Mouse (Mus musculus) right cerebral cortex, postnatal 36 days (tissue): ENCODE results near the gene Arid3b.

Source experiments
- DNase-seq, 2 experiments: peaks; one replicate each; pipeline ENCODE4 v3.0.0; 2022; ENCODE audit warnings: low spot score in 2 of 2, mixed read lengths in 1 of 2

Arid3b gene

DNA sequence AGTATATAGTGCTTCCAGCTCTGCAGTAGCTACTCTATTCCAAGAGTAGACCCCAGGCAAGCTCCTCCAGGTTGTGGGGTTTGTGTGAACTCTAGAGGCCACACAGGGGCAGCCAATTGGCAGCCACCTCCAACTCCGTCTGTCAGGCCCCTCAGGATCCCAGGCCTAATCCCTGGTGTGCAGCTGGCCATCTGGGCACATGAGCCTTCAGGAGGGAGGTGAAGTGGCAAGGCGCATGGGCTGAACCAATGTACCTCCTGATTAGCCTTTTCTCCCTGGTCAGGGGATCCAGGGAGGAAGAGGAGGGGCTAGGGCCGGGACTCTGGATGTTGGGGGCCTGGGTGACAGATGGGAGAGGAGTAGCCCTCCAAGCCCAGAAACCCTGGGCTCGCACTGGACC lies 60.9 kb downstream of the Arid3b start:
- no peak for DNase-seq

DNA sequence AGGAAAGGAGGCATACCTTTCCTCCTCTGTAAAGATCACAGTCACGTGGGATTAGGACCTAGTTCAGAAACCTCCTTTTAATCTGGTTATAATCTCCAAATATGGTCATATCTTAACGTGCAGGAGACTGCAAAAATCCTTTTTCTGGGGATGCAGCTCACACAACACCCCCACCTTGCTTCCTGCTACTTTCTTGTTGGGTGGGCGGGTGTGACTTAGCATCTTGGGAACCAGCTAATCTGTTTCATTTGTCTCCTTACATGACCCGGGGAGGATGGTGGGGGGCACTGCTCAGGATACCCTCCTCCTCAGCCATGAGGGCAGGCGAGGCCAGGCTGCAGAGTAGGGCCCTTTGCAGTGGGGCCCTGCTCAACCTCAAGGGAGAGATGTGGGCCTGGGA lies 61.6 kb downstream of the Arid3b start:
- DNase-seq, result peak; percentile 62 to 82

DNA sequence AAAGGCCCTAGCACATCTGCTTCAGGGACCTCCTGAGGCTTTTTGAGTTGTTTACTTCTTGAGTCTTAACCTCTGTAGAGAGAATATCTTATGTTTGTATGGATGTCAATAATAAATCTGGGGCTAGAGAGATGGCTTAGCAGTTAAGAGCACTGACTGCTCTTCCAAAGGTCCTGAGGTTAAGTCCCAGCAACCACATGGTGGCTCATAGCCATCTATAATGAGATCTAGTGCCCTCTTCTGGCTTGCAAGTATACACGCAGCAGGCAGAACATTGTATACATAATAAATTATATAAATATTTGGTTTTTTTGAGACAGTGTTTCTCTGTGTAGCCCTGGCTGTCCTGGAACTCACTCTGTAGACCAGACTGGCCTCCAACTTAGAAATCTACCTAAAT lies 62.4 kb downstream of the Arid3b start:
- no peak for DNase-seq

- no peak for DNase-seq
Observed at GRCm38 (mm10) chr9:57773754-57774153, 62.8 kb downstream of the Arid3b start.

DNA sequence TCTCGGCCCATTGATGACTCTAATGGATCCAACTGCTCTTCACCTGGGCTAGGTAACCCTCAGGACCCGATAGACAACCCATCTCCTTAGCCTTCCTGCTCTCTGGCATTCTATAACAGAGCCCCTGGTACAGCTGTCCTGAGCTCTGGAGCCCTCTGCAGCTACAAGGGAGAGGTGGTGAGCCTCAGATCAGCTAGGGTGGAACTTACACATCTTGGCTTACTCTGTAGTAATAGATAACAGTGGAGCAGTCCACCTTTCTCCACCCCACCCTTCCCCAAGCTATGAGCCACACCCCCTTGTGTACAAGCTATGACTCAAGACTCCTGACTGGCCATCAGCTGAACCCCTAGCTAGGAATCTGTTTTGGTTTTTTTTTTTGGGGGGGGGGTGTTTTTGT lies 65.8 kb downstream of the Arid3b start:
- no peak for DNase-seq

DNA sequence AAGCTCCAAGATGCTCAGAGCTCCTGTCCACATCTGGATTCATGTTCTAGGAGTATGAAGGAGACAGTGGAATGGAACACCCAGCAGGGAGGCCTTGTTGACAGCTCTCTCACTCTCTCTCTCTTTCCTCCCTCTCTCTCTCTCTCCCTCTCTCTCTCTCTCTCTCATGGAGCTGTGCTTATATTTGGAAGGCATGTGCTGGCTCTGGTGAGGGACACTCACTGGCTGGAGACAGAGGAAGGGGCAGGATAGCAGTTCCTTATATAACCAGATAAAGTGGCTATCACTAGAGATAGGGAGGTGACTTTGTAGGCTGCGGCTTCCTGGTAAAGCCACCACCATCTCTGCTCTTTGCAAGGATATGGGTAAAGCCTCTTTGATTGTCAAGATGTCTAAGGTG lies 66.4 kb downstream of the Arid3b start:
- no peak for DNase-seq

GRCm38 (mm10) chr9:57769539-57770069 lies 67.0 kb downstream of the Arid3b start:
- no peak for DNase-seq

DNA sequence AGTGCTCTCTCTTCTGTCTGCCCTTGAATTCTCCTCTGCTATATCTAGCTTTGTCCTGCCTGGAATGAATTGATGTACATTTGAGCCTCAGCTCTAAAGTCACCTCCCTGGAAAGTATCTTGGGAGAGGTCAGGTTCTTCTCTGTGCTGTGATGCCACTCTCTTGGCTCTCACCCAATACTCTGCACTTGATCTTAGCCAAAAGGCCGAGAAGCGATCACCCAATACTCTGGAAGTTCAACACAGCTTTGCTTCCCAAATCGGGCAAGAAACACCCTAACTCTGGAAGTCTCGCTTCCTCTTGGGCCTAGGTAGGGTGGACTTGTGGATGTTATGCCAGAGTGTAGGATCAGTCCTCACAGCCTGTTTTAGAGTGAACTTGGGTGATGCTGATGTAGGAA lies 69.4 kb downstream of the Arid3b start:
- DNase-seq, result no peak

- peak in 1 of 2 experiments; percentile 64 for DNase-seq
Observed at GRCm38 (mm10) chr9:57766431-57766830, 70.2 kb downstream of the Arid3b start.

GRCm38 (mm10) chr9:57765364-57766351 lies 70.9 kb downstream of the Arid3b start, which contains the start of gene Clk3:
TSS of gene Clk3 (minus strand) at chr9:57765860.
- DNase-seq, result peak; percentile 69 to 71

DNA sequence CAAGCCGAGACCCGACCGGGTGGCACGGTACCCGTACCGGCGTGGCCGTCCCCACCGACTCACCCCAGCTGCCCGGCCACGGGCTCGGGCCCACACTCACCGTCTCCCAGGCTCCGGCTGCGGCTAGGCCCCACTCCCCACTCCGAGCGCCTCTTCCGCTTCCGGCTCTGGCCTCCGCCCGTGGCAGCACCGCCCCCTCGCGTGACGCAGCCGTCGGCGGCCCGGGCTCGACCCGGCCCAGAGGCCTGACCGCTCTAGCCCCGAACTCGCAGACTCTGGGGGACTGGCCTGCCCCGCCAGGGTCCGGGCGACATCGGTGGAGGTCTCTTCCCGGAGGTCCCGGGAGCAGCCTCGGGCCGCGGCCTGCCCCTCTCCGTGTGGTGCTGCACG lies 71.6 kb downstream of the Arid3b start:
- DNase-seq, result peak; percentile 86 to 88

- DNase-seq, result peak; percentile 65 to 73
Observed at GRCm38 (mm10) chr9:57764147-57764973, 72.2 kb downstream of the Arid3b start.

DNA sequence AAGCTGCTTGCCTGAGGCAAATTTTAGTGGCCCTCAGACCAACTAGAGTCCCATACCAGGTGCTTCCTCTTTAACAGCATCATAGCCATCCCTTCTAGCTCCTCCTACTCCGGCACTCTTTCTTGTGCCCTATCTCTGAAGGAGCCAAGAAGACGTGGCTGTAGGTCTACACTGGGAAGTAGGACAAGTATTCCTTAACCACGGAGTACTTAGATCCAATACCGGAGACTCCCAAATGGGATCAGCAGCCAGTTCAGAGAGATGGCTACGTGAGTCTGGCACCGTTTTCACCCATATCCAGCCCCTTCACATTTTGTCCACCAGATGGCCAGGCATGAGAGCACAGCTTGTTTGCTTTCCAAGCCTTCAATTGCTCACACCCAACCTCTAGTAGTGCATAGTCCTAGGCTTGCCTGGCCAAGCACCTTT lies 74.0 kb downstream of the Arid3b start:
- DNase-seq, result no peak

- no peak for DNase-seq
Observed at GRCm38 (mm10) chr9:57761563-57762551, 74.7 kb downstream of the Arid3b start.

- no peak for DNase-seq
Observed at GRCm38 (mm10) chr9:57760416-57761146, 76.0 kb downstream of the Arid3b start.

- DNase-seq, result peak in 1 of 2 experiments; percentile 54
Observed at GRCm38 (mm10) chr9:57759289-57759688, 77.3 kb downstream of the Arid3b start.

DNA sequence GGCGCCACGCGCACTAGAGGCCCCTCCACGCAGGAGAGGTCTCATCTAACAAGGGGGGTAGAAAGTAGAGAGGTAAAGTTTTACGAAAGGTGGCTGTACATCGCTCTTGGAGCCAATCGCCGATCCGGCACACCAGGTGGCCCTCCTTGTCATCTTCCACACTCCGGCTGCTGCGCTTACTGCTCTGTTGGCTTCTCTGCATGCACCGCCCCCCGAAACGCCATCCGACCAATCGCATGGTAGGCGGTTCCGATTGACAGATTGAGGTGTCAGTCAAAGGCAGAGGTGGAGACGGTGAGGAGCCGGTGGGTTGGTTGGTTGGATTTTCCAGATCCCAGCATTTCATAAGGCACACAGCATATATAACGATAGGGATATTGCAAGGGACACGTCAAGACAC lies 78.1 kb downstream of the Arid3b start:
- peak in 1 of 2 experiments; percentile 52 for DNase-seq

- no peak for DNase-seq
Observed at GRCm38 (mm10) chr9:57757578-57757977, 79.0 kb downstream of the Arid3b start.

DNA sequence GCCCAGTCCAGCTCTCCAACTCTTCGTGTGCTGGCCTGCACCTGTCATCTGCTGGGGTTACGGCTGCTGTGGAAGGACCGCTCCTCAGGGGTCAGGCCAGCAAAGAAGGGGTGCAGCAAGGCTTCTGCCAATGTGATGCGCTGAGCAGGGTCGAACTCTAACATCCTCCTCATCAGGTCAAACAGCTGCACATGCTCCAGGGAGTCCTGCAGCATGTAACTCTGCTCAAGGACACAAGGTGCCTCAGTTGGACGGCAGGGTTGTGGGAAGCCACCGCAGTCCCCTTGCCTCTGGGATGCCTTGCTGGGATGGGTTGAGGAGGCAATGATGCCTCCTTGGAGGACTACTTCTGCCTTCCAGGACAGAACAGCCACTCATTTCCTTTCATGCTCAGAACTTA lies 85.7 kb downstream of the Arid3b start:
- DNase-seq, result no peak

DNA sequence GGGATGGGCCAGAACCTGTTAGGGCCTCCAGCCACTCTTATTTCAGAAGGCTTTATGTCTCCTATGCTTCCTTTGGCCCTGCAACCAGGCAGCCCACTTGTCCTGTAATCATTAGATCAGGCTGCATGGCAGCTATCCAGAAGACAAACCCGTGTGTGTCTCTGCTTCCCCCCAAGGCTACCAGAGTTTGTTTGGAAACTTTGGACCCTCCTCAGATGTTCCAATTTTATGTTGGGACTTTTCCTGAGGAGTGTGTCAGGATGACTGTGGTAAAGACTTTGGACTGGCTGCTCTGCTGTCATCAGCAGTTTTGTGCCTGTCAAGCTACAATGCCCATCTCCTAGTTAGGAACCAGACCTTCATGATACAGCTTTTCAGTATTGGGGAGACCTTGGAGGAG lies 87.8 kb downstream of the Arid3b start:
- DNase-seq, result no peak
